8 mouse cellular contexts compared by ENCODE assay signal in genomic region chr7:28952786-28953185, GRCm38 (mm10). TPM values are rescaled to one million over a fixed set of nuclear protein-coding genes. Genes with fewer than 3 reads are reported as not detected.
A peak's percentile ranks its signal among the peaks of the same experiment; 100 is the strongest.
DNase-seq lines count a peak whose midpoint lies in the region; ATAC-seq lines count a peak whose summit lies in the region.

No protein-coding gene starts in this region.

- H3K27ac ChIP-seq in heart, embryonic 10.5 days = peak overlapping the region; percentile 83
- peak overlapping the region; percentile 89 for H3K27ac ChIP-seq in embryonic facial prominence, embryonic 15.5 days (replicated peaks)
- peak overlapping the region; percentile 92 for H3K27ac ChIP-seq in liver, embryonic 13.5 days

- H3K27me3 ChIP-seq in heart, embryonic 10.5 days (ENCODE audit: insufficient read depth, poor library complexity, severe bottlenecking) = no peaks in the 10 kb centered on the region
- H3K27me3 ChIP-seq in embryonic facial prominence, embryonic 15.5 days = no peaks in the 10 kb centered on the region
- H3K27me3 ChIP-seq in liver, embryonic 13.5 days = no peaks in the 10 kb centered on the region

- H3K36me3 ChIP-seq in heart, embryonic 10.5 days = peaks cover 26% of the 10 kb centered on the region
- 0 out of 2 replicates have a peak, but pooled peaks cover 12% of the 10 kb centered on the region for H3K36me3 ChIP-seq in embryonic facial prominence, embryonic 15.5 days
- H3K36me3 ChIP-seq in liver, embryonic 13.5 days = peaks cover 49% of the 10 kb centered on the region

- peak; percentile 59; the same call in 1 of the 2 replicates for ATAC-seq in embryonic facial prominence, embryonic 15.5 days (ENCODE audit: insufficient number of reproducible peaks, low FRiP score, low TSS enrichment, low read depth)
- no peak for ATAC-seq in liver, embryonic 13.5 days (ENCODE audit: low read depth)

- DNase-seq in heart, embryonic 10.5 days (ENCODE audit: low spot score) = no peak
- DNase-seq in heart, postnatal 4 days = no peak
- DNase-seq in 3134 (ENCODE audit: extremely low read depth, insufficient read length, low spot score) = peak; percentile 57
- no peak for DNase-seq in liver, embryonic 13.5 days
- no peak for DNase-seq in cerebellum, postnatal 25 days
- no peak for DNase-seq in yolk sac, embryonic 10.5 days (ENCODE audit: low spot score)
- DNase-seq in cerebellum, adult 8-10 months = no peak

- no peak overlapping the region for H3K4me2 ChIP-seq in embryonic facial prominence, embryonic 15.5 days (replicated peaks)
- peak overlapping the region; percentile 64 for H3K4me2 ChIP-seq in liver, embryonic 13.5 days

- no peak overlapping the region for H3K4me3 ChIP-seq in heart, embryonic 10.5 days
- no peak overlapping the region for H3K4me3 ChIP-seq in embryonic facial prominence, embryonic 15.5 days (replicated peaks)
- no peak overlapping the region for H3K4me3 ChIP-seq in liver, embryonic 13.5 days (replicated peaks)

- peaks cover 92% of the 10 kb centered on the region for H3K4me1 ChIP-seq in heart, embryonic 10.5 days
- peaks cover 89% of the 10 kb centered on the region for H3K4me1 ChIP-seq in embryonic facial prominence, embryonic 15.5 days
- peaks cover 100% of the 10 kb centered on the region for H3K4me1 ChIP-seq in liver, embryonic 13.5 days (replicated peaks)

- H3K9ac ChIP-seq in embryonic facial prominence, embryonic 15.5 days = no peak overlapping the region
- H3K9ac ChIP-seq in liver, embryonic 13.5 days = peak overlapping the region; percentile 53; the same call in 1 of the 2 replicates

- no peaks in the 10 kb centered on the region for H3K9me3 ChIP-seq in heart, embryonic 10.5 days
- no peaks in the 10 kb centered on the region for H3K9me3 ChIP-seq in embryonic facial prominence, embryonic 15.5 days (replicated peaks)
- no peaks in the 10 kb centered on the region for H3K9me3 ChIP-seq in liver, embryonic 13.5 days (replicated peaks)

- WGBS in heart, embryonic 10.5 days = 45% methylated on average over 3 of the region's 3 CpGs
- 5% methylated on average over 3 of the region's 3 CpGs for WGBS in embryonic facial prominence, embryonic 15.5 days
- WGBS in liver, embryonic 13.5 days (ENCODE audit: insufficient replicate concordance) = 63% methylated on average over 3 of the region's 3 CpGs

RNA-seq across cellular contexts. Expression of gene Actn4, which starts 9.4 kb away (rescaled TPM):
- polyA plus RNA-seq in heart, embryonic 10.5 days (2016; fragmentation: Nextera tagmentation; extraction: Ambion mirVana) = 319 and 371 TPM in 2 replicates
- 100 to 1,000 TPM; 224 to 231 TPM for total RNA-seq in heart, postnatal 4 days (2021)
- polyA plus RNA-seq in embryonic facial prominence, embryonic 15.5 days (2015; fragmentation: Nextera tagmentation; extraction: Ambion mirVana) = 321 and 328 TPM in 2 replicates
- 116 and 131 TPM in 2 replicates for polyA plus RNA-seq in liver, embryonic 13.5 days (2015; fragmentation: Nextera tagmentation; extraction: Ambion mirVana)

RNA-seq across cellular contexts. Expression of gene Eif3k, which starts 28.9 kb away (rescaled TPM):
- polyA plus RNA-seq in heart, embryonic 10.5 days (2016; fragmentation: Nextera tagmentation; extraction: Ambion mirVana) = 289 and 329 TPM in 2 replicates
- total RNA-seq in heart, postnatal 4 days (2021) = 100 to 1,000 TPM; 205 to 208 TPM
- polyA plus RNA-seq in embryonic facial prominence, embryonic 15.5 days (2015; fragmentation: Nextera tagmentation; extraction: Ambion mirVana) = 403 and 405 TPM in 2 replicates
- polyA plus RNA-seq in liver, embryonic 13.5 days (2015; fragmentation: Nextera tagmentation; extraction: Ambion mirVana) = 294 and 308 TPM in 2 replicates

RNA-seq across cellular contexts. Expression of gene Map4k1, which starts 29.1 kb away (rescaled TPM):
- 9.9 and 14.3 TPM in 2 replicates for polyA plus RNA-seq in heart, embryonic 10.5 days (2016; fragmentation: Nextera tagmentation; extraction: Ambion mirVana)
- 1 to 10 TPM; 1.6 to 2.0 TPM for total RNA-seq in heart, postnatal 4 days (2021)
- polyA plus RNA-seq in embryonic facial prominence, embryonic 15.5 days (2015; fragmentation: Nextera tagmentation; extraction: Ambion mirVana) = 7.5 and 7.7 TPM in 2 replicates
- polyA plus RNA-seq in liver, embryonic 13.5 days (2015; fragmentation: Nextera tagmentation; extraction: Ambion mirVana) = 27.4 and 29.1 TPM in 2 replicates
